Mouse (Mus musculus) layer of hippocampus, adult 6 months (tissue): ENCODE measurements around the gene Gm13283. TPM values are rescaled to one million over a fixed set of nuclear protein-coding genes. Genes with fewer than 3 reads are reported as not detected.

Experiments
- long read RNA-seq, 2 experiments: library from polyadenylated mRNA; unstranded; transcript quantifications; one replicate each; pipeline ENCODE4 v2.0.0; 2019 to 2020
- polyA plus RNA-seq: library from polyadenylated mRNA; unstranded; fragments of <200 nt; fragmentation: Nextera tagmentation; gene quantifications from 2 replicates; pipeline ENCODE4 v1.2.3, GENCODE M21; 2021

The Gm13283 gene
- polyA plus RNA-seq, result not detected in 2 replicates
- long read RNA-seq, experiment 1, result 0 reads
- long read RNA-seq, experiment 2, result 0 reads

GRCm38 (mm10) chr4:88759610-88760268, at the start of gene Gm13283:
Gene Gm13283 (plus strand): TSS chr4:88760119.

GRCm38 (mm10) chr4:88721791-88722721, 37.9 kb upstream of the Gm13283 start, which contains the start of the genes Gm26566 and Klhl9:
Gene Gm26566 (plus strand): TSS chr4:88721805.
Gene Klhl9 (minus strand): TSS chr4:88722465.

GRCm38 (mm10) chr4:88754818-88755340, 5.0 kb upstream of the Gm13283 start, which contains the start of gene Gm13271:
Gene Gm13271 (plus strand): TSS chr4:88754868.

GRCm38 (mm10) chr4:88773534-88773933, 13.6 kb downstream of the Gm13283 start, which contains the start of gene Gm13290:
Gene Gm13290 (plus strand): TSS chr4:88773834.

GRCm38 (mm10) chr4:88776622-88777021, 16.7 kb downstream of the Gm13283 start, which contains the start of gene Gm13289:
Gene Gm13289 (plus strand): TSS chr4:88776922.

GRCm38 (mm10) chr4:88779550-88779949, 19.6 kb downstream of the Gm13283 start, which contains the start of gene Gm13272:
Gene Gm13272 (plus strand): TSS chr4:88779850.

GRCm38 (mm10) chr4:88781831-88782230, 21.9 kb downstream of the Gm13283 start, which contains the start of gene Ifnz:
Gene Ifnz (plus strand): TSS chr4:88782131.

GRCm38 (mm10) chr4:88785409-88785808, 25.5 kb downstream of the Gm13283 start, which contains the start of gene Gm13276:
Gene Gm13276 (plus strand): TSS chr4:88785709.

GRCm38 (mm10) chr4:88788402-88788801, 28.5 kb downstream of the Gm13283 start, which contains the start of gene Gm13277:
Gene Gm13277 (plus strand): TSS chr4:88788632.

GRCm38 (mm10) chr4:88791250-88791649, 31.3 kb downstream of the Gm13283 start, which contains the start of gene Gm13278:
Gene Gm13278 (plus strand): TSS chr4:88791550.

GRCm38 (mm10) chr4:88793936-88794675, 34.2 kb downstream of the Gm13283 start, which contains the start of gene Gm13275:
Gene Gm13275 (plus strand): TSS chr4:88794487.

GRCm38 (mm10) chr4:88797097-88797496, 37.2 kb downstream of the Gm13283 start, which contains the start of gene Gm13279:
Gene Gm13279 (plus strand): TSS chr4:88797397.

GRCm38 (mm10) chr4:88799365-88799764, 39.4 kb downstream of the Gm13283 start, which contains the start of gene Gm13285:
Gene Gm13285 (plus strand): TSS chr4:88799665.

GRCm38 (mm10) chr4:88802954-88803353, 43.0 kb downstream of the Gm13283 start, which contains the start of gene Gm13287:
Gene Gm13287 (plus strand): TSS chr4:88803254.

GRCm38 (mm10) chr4:88805231-88805630, 45.3 kb downstream of the Gm13283 start, which contains the start of gene Gm13288:
Gene Gm13288 (plus strand): TSS chr4:88805531.

Other genes starting within 250 kb of the Gm13283 start
- gene Ifnb1, start 237.3 kb upstream of the Gm13283 start, polyA plus RNA-seq, result not detected in 2 replicates
- not detected in 2 replicates for gene Ifna15, start 201.9 kb upstream of the Gm13283 start, polyA plus RNA-seq
- gene Ifna14, start 188.3 kb upstream of the Gm13283 start, polyA plus RNA-seq, result not detected in 2 replicates
- gene Ifna9, start 167.7 kb upstream of the Gm13283 start, polyA plus RNA-seq, result not detected in 2 replicates
- not detected in 2 replicates for gene Ifna12, start 156.7 kb upstream of the Gm13283 start, polyA plus RNA-seq
- not detected in 2 replicates for gene C87499, start 125.7 kb upstream of the Gm13283 start, polyA plus RNA-seq
- not detected in 2 replicates for gene Ifna13, start 115.7 kb upstream of the Gm13283 start, polyA plus RNA-seq
- gene Ifna16, start 83.2 kb upstream of the Gm13283 start, polyA plus RNA-seq, result not detected in 2 replicates
- not detected in 2 replicates for gene Ifna2, start 76.2 kb upstream of the Gm13283 start, polyA plus RNA-seq
- gene Ifnab, start 68.8 kb upstream of the Gm13283 start, polyA plus RNA-seq, result not detected in 2 replicates
- 1.8 and 2.6 TPM in 2 replicates for gene Gm26566, start 38.3 kb upstream of the Gm13283 start, polyA plus RNA-seq
- 60.6 and 82.7 TPM in 2 replicates for gene Klhl9, start 37.7 kb upstream of the Gm13283 start, polyA plus RNA-seq
- gene Gm13271, start 5.3 kb upstream of the Gm13283 start, polyA plus RNA-seq, result not detected in 2 replicates
- not detected in 2 replicates for gene Gm13290, start 13.7 kb downstream of the Gm13283 start, polyA plus RNA-seq
- gene Gm13289, start 16.8 kb downstream of the Gm13283 start, polyA plus RNA-seq, result not detected in 2 replicates
- not detected in 2 replicates for gene Gm13272, start 19.7 kb downstream of the Gm13283 start, polyA plus RNA-seq
- not detected in 2 replicates for gene Ifnz, start 22.0 kb downstream of the Gm13283 start, polyA plus RNA-seq
- not detected in 2 replicates for gene Gm13276, start 25.6 kb downstream of the Gm13283 start, polyA plus RNA-seq
- not detected in 2 replicates for gene Gm13277, start 28.5 kb downstream of the Gm13283 start, polyA plus RNA-seq
- not detected in 2 replicates for gene Gm13278, start 31.4 kb downstream of the Gm13283 start, polyA plus RNA-seq
- not detected in 2 replicates for gene Gm13275, start 34.4 kb downstream of the Gm13283 start, polyA plus RNA-seq
- gene Gm13279, start 37.3 kb downstream of the Gm13283 start, polyA plus RNA-seq, result not detected in 2 replicates
- gene Gm13285, start 39.5 kb downstream of the Gm13283 start, polyA plus RNA-seq, result not detected in 2 replicates
- not detected in 2 replicates for gene Gm13287, start 43.1 kb downstream of the Gm13283 start, polyA plus RNA-seq
- gene Gm13288, start 45.4 kb downstream of the Gm13283 start, polyA plus RNA-seq, result not detected in 2 replicates
- gene Ifna7, start 56.1 kb downstream of the Gm13283 start, polyA plus RNA-seq, result not detected in 2 replicates
- gene Ifna11, start 59.8 kb downstream of the Gm13283 start, polyA plus RNA-seq, result not detected in 2 replicates
- gene Ifna6, start 67.3 kb downstream of the Gm13283 start, polyA plus RNA-seq, result not detected in 2 replicates
- gene Ifna5, start 75.4 kb downstream of the Gm13283 start, polyA plus RNA-seq, result not detected in 2 replicates
- gene Ifna4, start 81.7 kb downstream of the Gm13283 start, polyA plus RNA-seq, result not detected in 2 replicates
- not detected in 2 replicates for gene Ifna1, start 90.0 kb downstream of the Gm13283 start, polyA plus RNA-seq
- not detected in 2 replicates for gene Ifne, start 120.1 kb downstream of the Gm13283 start, polyA plus RNA-seq